Mouse (Mus musculus) central nervous system, embryonic 18 days (tissue): ENCODE results near the gene Enpp3. TPM values are rescaled to one million over a fixed set of nuclear protein-coding genes. Genes with fewer than 3 reads are reported as not detected.

Source experiments
- polyA plus RNA-seq: library from polyadenylated mRNA; depleted of rRNA; stranded (reverse); fragments of >200 nt; gene quantifications from 2 replicates; pipeline ENCODE4 v1.2.3, GENCODE M21; 2012; rRNA removed

Gene Enpp3
- polyA plus RNA-seq, result 1.8 and 2.1 TPM in 2 replicates

DNA sequence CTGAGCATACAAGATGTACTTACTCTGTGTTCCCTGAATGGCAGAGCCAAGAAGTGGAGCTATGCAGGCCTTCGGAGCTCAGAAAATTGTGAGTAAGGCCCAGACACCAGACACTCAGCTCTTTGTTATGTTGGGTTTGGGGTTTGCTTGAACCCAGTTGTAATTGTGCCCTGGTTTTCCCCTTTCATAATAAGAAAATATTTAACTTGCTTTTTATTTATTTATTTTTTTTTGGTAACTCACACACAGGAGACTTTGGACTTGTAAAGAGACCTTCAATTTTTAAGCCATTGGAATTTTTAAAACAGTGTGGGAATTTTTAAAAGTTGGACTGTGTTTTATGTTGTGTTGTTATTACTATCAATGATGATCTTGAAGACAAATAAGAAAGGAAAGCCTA lies at the start of gene Enpp3:
Gene Enpp3, minus strand, starts transcription at position 148 of the 400 bp plus-strand sequence.

DNA sequence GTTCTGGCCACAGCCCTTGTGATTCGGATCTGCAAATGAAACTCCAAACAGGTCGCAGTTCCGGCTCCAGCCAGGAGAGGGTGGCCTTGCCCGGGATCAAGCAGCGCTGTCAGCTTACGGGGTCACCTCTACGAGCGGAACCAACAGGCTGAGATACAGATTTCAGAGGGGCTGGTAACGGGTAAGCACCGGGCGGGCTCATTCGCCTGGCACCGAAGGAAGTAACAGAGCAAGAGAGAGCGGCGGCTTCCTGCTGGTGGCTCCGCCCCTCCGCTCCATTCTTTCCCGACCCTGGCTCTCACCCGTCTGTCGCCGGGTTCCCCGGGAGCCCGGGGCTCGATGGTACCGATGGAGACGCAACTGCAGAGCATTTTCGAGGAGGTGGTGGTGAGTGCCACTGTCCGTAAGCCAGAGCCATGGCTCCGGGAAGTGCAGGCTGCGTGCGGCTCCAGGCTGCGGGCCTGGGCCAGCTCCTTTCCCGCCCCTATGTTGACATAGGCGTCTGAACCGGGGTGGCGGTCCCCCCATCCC lies 27.2 kb upstream of the Enpp3 start, which contains the start of gene Med23:
Gene Med23, plus strand, starts transcription at position 227 of the 531 bp plus-strand sequence.

Other genes with a start within 250 kb of the Enpp3 start
- 14.0 and 20.5 TPM in 2 replicates for gene Ccn2, start 247.4 kb downstream of the Enpp3 start, polyA plus RNA-seq
- 1.8 and 1.9 TPM in 2 replicates for gene Enpp1, start 130.7 kb downstream of the Enpp3 start, polyA plus RNA-seq
- gene Med23, start 27.2 kb upstream of the Enpp3 start, polyA plus RNA-seq, result 46.4 and 47.0 TPM in 2 replicates
- 0.66 and 1.7 TPM in 2 replicates for gene Arg1, start 84.7 kb upstream of the Enpp3 start, polyA plus RNA-seq